Mouse (Mus musculus): ENCODE results near the gene Tom1l1. TPM values are rescaled to one million over a fixed set of nuclear protein-coding genes. Genes with fewer than 3 reads are reported as not detected.

Gene Tom1l1
- polyA plus RNA-seq (2014; fragmentation: Illumina TruSeq; extraction: RNeasy Lipid Tissue Mini Kit (QIAGEN cat#74804); ENCODE audit: low read depth, low replicate concordance), result 49.0 TPM

DNA sequence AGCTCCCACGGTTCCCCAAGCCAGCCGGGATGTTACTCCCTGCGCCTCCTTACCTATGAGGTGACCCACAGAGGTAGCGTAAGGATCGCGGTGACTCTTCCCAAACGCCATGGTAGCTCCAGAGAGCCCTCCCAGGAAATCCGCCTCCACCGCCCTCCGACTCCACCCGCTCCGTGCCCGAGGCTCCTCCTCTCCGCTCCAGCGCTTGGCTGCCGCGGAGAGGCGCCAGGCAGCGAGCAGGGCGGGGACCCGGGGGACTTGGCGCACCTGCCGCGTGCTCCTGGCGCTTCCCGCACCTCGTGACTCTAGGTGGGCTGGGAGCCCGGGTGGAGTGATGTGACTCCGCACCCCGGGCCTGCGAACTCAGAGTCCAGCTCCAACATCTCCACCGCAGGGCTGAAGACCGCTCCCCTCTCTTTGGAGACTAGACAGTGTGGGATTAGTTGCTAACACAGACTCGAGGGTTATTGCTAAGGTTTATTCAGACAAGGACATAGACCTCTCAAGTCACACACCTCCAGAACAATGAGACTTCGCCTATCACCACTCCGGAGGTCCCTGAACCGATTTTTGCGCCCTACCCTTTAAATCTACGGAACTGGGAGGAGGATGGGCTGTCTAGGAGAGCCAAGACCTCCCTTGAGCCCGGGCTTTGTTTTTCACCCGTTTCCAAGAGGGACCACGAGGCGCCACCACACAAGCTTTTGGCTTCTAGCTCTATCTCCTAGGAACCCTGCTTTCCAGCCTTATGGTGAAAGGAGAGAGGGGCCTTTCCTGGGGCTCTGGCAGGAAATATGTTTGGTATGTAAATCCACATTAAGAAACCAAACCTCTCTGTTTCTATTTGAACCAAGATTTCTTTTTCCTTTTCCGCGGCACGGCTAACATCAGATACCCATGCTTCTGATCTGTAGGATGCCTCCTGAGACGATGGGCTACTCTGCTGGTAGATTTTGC is at the start of gene Tom1l1:
Gene Tom1l1 (minus strand): TSS at position 907 of the 957 bp plus-strand sequence.

DNA sequence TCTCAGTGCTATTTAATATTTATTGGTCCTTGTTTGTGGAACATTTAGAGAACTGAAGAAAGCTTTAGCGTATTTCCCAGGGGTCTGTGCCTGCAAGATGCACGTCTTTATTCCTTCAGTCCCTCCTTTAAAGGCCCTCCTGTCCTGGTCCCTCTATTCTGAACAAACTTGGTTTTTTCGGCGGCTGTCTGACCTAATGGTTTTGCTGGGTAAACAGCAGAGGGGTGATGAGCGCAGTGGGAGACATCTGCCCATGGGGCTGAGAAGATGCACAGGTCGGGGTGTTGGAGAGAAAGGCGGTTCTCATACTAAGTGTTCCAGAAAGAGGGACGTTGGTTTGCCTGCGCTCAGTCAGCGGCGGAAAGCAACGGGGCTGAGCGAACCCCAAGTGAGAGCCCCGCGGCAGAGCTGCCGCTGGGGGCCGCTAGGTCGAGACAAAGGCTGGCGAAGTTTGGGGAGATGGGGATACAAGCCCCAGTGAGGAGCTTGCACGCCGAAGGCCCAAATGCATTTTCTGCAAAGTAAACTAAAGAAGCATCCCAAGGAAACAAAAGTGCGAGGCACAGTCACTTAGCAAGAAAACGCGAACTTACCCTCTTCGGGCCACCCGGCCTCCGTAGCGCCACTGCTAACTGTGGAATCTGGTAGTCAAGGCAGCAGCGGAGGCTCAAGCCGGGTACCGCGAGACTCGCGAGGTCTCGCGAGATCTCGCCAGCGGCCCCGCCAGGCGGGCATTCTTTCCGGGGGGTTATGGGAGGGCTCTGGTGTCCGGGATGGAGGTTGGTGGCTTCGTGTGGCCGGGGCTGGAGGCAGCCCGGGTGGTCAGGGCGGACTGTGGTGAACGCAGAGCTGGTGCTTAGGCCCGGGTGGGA is 50.5 kb downstream of the Tom1l1 start, which contains the start of the genes Stxbp4 and Cox11:
Gene Stxbp4 (minus strand): TSS at position 645 of the 872 bp plus-strand sequence.
Gene Cox11 (plus strand): TSS at position 734 of the 872 bp plus-strand sequence.

Other genes with a start within 250 kb of the Tom1l1 start
- gene Stxbp4, start 50.3 kb downstream of the Tom1l1 start, polyA plus RNA-seq (2014; fragmentation: Illumina TruSeq; extraction: RNeasy Lipid Tissue Mini Kit (QIAGEN cat#74804); ENCODE audit: low read depth, low replicate concordance), result 32.1 TPM
- 52.4 TPM for gene Cox11, start 50.2 kb downstream of the Tom1l1 start, polyA plus RNA-seq (2014; fragmentation: Illumina TruSeq; extraction: RNeasy Lipid Tissue Mini Kit (QIAGEN cat#74804); ENCODE audit: low read depth, low replicate concordance)

Data from kidney, adult 10 weeks (tissue).